Mouse (Mus musculus): Measurements from ENCODE around the gene Dnm2. TPM values are rescaled to one million over a fixed set of nuclear protein-coding genes. Genes with fewer than 3 reads are reported as not detected.
"Not testable (repeated sequence)": the region's sequence is repeated elsewhere in the genome, so short reads cannot be mapped to it uniquely, and the experiment has no call there.

The Dnm2 gene
- polyA plus RNA-seq, 1 experiment from 2014 or later: 79.7 TPM

- DNase-seq (ENCODE audit: low spot score): peak; percentile 54
- Histone ChIP-seq H3K27me3 (ENCODE audit: low read depth, poor library complexity, severe bottlenecking) (no peaks in the 10 kb centered on the region), H3K27ac (no peak overlapping the region), H3K4me1 (no peaks in the 10 kb centered on the region), H3K36me3 (peaks cover 89% of the 10 kb centered on the region), H3K9me3 (replicated peaks) (no peaks in the 10 kb centered on the region), H3K4me3 (no peak overlapping the region)
- WGBS: 89% methylated on average over 20 of the region's 20 CpGs
Observed at GRCm38 (mm10) chr9:21469032-21470024, 44.6 kb downstream of the Dnm2 start.

DNA sequence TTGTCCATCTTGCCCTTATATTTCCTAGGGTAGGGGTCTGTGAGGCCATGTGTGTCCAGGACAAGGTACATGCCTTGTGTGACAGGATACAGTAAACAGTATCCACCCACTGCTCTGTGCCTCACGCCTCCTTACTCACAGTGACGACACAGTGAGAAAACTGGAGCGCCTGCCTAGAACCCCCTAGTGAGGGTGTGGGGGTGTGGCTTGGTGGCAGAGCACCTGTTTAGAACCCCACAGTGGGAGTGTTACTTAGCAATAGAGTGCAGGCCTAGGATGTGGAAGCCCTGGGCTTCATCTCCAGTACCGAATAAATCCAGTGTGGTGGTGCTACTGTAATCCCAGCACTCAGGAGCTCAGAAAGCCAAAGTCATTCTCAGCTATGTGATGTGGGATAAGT, 48.2 kb downstream of the Dnm2 start:
- DNase-seq (ENCODE audit: low spot score): no peak
- WGBS: 90% methylated on average over 4 of the region's 4 CpGs
- no peak overlapping the region for H3K4me3 ChIP-seq
- no peaks in the 10 kb centered on the region for H3K4me1 ChIP-seq
- H3K9me3 ChIP-seq (replicated peaks): no peaks in the 10 kb centered on the region
- H3K27ac ChIP-seq: no peak overlapping the region
- H3K36me3 ChIP-seq: peaks cover 96% of the 10 kb centered on the region
- no peaks in the 10 kb centered on the region for H3K27me3 ChIP-seq (ENCODE audit: low read depth, poor library complexity, severe bottlenecking)

DNA sequence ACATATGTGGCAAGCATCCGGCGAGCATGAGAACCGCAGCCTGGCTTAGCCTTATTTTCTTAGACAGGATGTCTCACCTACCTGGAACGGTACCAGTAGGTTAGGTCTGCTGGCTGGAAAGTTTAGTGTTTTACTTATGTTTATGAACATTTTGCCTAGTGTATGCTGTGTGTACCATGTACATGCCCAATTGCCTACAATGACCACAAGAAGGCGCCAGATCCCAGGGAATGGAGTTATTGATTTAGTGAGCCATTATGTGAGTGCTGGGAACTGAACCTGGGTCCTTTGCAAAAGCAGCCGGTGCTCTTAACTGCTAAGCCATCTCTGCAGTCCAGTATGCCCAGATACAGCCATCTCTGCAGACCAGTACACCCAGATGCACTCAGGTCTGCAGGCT, 53.0 kb downstream of the Dnm2 start:
- peaks cover 96% of the 10 kb centered on the region for H3K36me3 ChIP-seq
- WGBS: 98% methylated on average over 6 of the region's 6 CpGs
- no peaks in the 10 kb centered on the region for H3K9me3 ChIP-seq (replicated peaks)
- H3K4me3 ChIP-seq: no peak overlapping the region
- H3K27me3 ChIP-seq (ENCODE audit: low read depth, poor library complexity, severe bottlenecking): no peaks in the 10 kb centered on the region
- no peaks in the 10 kb centered on the region for H3K4me1 ChIP-seq
- H3K27ac ChIP-seq: no peak overlapping the region
- no peak for DNase-seq (ENCODE audit: low spot score)

DNA sequence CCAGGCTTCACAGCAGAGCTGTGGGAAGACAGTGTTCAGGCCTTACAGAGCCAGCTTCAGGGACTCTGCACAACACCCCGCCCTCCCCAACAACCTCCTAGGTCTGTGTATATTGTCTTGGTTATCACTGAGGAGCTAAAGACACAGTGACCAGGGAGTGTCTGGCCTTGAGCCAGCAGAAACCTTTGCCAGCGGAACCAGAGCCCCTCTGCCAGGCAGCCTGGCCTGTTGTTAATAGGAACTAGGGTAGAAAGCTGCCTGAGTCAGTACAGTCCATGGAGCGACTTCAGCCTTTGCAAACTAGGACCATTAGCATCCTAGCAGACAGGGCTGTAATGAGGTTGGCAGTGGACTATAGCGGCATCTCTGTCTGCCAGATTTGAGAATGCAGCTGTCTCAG, 59.4 kb downstream of the Dnm2 start:
- peaks cover 93% of the 10 kb centered on the region for H3K36me3 ChIP-seq
- WGBS: 95% methylated on average over 4 of the region's 4 CpGs

GRCm38 (mm10) chr9:21488246-21488645, 63.5 kb downstream of the Dnm2 start:
- WGBS: 91% methylated on average over 1 of the region's 2 CpGs

More for the DNA sequence above, 59.4 kb downstream of the Dnm2 start:
- Histone ChIP-seq H3K27me3 (ENCODE audit: low read depth, poor library complexity, severe bottlenecking) (no peaks in the 10 kb centered on the region), H3K4me3 (no peak overlapping the region), H3K27ac (no peak overlapping the region), H3K9me3 (replicated peaks) (no peaks in the 10 kb centered on the region), H3K4me1 (no peaks in the 10 kb centered on the region)
- DNase-seq (ENCODE audit: low spot score): no peak

DNA sequence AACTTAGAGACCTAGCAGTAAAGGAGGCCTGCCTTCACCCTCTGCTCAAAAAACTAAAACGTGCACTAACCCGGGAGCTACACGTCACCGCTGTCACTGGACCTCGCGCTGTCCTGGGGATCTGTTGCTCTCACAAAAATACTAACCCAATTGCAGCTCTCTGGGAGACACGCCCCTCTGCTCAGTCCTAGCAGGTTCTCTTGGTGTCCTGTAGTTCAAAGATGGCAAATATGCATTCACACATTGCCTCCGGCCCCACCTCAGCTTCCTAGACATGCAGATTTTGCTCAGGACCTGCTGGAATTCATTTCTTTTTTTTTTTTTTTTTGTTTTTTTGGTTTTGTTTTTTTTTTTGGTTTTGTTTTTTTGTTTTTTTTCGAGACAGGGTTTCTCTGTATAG, 66.0 kb downstream of the Dnm2 start:
- Histone ChIP-seq H3K4me3 (no peak overlapping the region), H3K9me3 (replicated peaks) (no peaks in the 10 kb centered on the region), H3K36me3 (peaks cover 92% of the 10 kb centered on the region), H3K27me3 (ENCODE audit: low read depth, poor library complexity, severe bottlenecking) (no peaks in the 10 kb centered on the region), H3K27ac (no peak overlapping the region), H3K4me1 (peaks cover 22% of the 10 kb centered on the region)
- WGBS: 90% methylated on average over 9 of the region's 9 CpGs
- no peak for DNase-seq (ENCODE audit: low spot score)

More at GRCm38 (mm10) chr9:21488246-21488645, 63.5 kb downstream of the Dnm2 start:
- not testable (repeated sequence) for H3K9me3 ChIP-seq (replicated peaks); H3K4me1 ChIP-seq; H3K27me3 ChIP-seq (ENCODE audit: low read depth, poor library complexity, severe bottlenecking); H3K27ac ChIP-seq; DNase-seq (ENCODE audit: low spot score); H3K4me3 ChIP-seq
- peaks cover 93% of the 10 kb centered on the region for H3K36me3 ChIP-seq

GRCm38 (mm10) chr9:21493907-21494306, 69.2 kb downstream of the Dnm2 start:
- H3K4me3 ChIP-seq: no peak overlapping the region
- H3K4me1 ChIP-seq: peaks cover 50% of the 10 kb centered on the region
- H3K9me3 ChIP-seq (replicated peaks): no peaks in the 10 kb centered on the region
- H3K27me3 ChIP-seq (ENCODE audit: low read depth, poor library complexity, severe bottlenecking): no peaks in the 10 kb centered on the region
- peak overlapping the region; percentile 66 for H3K27ac ChIP-seq
- WGBS: 64% methylated on average over 2 of the region's 2 CpGs
- no peak for DNase-seq (ENCODE audit: low spot score)
- H3K36me3 ChIP-seq: peaks cover 68% of the 10 kb centered on the region

DNA sequence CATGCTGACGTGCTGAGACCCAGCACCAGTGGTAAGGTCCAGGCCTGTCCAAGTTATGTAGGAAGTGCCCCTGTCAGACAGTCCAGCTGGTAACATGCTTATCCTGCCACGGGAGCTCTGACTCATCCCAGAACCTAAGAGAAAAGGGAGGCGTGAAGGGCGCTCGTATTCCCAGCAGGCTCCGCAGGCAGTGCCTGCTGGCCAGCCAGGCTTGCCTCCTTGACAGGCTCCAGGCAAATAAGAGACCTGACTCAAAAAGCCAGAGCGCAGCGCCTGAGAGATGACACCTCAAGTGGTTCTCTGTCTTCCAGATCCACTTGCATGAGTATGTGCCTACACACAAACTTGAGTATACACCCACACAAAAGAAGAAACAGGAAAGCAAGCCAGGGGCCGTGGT, 70.0 kb downstream of the Dnm2 start:
- Histone ChIP-seq H3K4me1 (peaks cover 52% of the 10 kb centered on the region), H3K27ac (peak overlapping the region; percentile 66), H3K27me3 (ENCODE audit: low read depth, poor library complexity, severe bottlenecking) (no peaks in the 10 kb centered on the region), H3K36me3 (peaks cover 68% of the 10 kb centered on the region), H3K4me3 (peak overlapping the region; percentile 49), H3K9me3 (replicated peaks) (no peaks in the 10 kb centered on the region)
- WGBS: 83% methylated on average over 9 of the region's 9 CpGs
- DNase-seq (ENCODE audit: low spot score): no peak

- Histone ChIP-seq H3K4me1 (peaks cover 52% of the 10 kb centered on the region), H3K27me3 (ENCODE audit: low read depth, poor library complexity, severe bottlenecking) (no peaks in the 10 kb centered on the region), H3K4me3 (peak overlapping the region; percentile 49), H3K9me3 (replicated peaks) (no peaks in the 10 kb centered on the region), H3K36me3 (peaks cover 60% of the 10 kb centered on the region), H3K27ac (peak overlapping the region; percentile 92)
- DNase-seq (ENCODE audit: low spot score): peak; percentile 88
- WGBS: 36% methylated on average over 19 of the region's 19 CpGs
Observed at GRCm38 (mm10) chr9:21496308-21497049, 71.8 kb downstream of the Dnm2 start.

GRCm38 (mm10) chr9:21497050-21497542, 72.4 kb downstream of the Dnm2 start:
- H3K36me3 ChIP-seq: peaks cover 57% of the 10 kb centered on the region
- WGBS: 76% methylated on average over 16 of the region's 16 CpGs

GRCm38 (mm10) chr9:21497664-21498063, 73.0 kb downstream of the Dnm2 start:
- DNase-seq (ENCODE audit: low spot score): no peak
- H3K27me3 ChIP-seq (ENCODE audit: low read depth, poor library complexity, severe bottlenecking): no peaks in the 10 kb centered on the region
- WGBS: 95% methylated on average over 2 of the region's 2 CpGs
- no peaks in the 10 kb centered on the region for H3K9me3 ChIP-seq (replicated peaks)
- H3K4me1 ChIP-seq: peaks cover 52% of the 10 kb centered on the region
- peak overlapping the region; percentile 92 for H3K27ac ChIP-seq
- H3K36me3 ChIP-seq: peaks cover 53% of the 10 kb centered on the region
- H3K4me3 ChIP-seq: peak overlapping the region; percentile 49; the same call in 1 of the 2 replicates

More at GRCm38 (mm10) chr9:21497050-21497542, 72.4 kb downstream of the Dnm2 start:
- peak overlapping the region; percentile 92 for H3K27ac ChIP-seq
- H3K27me3 ChIP-seq (ENCODE audit: low read depth, poor library complexity, severe bottlenecking): no peaks in the 10 kb centered on the region
- H3K4me1 ChIP-seq: peaks cover 52% of the 10 kb centered on the region
- peak overlapping the region; percentile 49 for H3K4me3 ChIP-seq
- DNase-seq (ENCODE audit: low spot score): no peak
- no peaks in the 10 kb centered on the region for H3K9me3 ChIP-seq (replicated peaks)

DNA sequence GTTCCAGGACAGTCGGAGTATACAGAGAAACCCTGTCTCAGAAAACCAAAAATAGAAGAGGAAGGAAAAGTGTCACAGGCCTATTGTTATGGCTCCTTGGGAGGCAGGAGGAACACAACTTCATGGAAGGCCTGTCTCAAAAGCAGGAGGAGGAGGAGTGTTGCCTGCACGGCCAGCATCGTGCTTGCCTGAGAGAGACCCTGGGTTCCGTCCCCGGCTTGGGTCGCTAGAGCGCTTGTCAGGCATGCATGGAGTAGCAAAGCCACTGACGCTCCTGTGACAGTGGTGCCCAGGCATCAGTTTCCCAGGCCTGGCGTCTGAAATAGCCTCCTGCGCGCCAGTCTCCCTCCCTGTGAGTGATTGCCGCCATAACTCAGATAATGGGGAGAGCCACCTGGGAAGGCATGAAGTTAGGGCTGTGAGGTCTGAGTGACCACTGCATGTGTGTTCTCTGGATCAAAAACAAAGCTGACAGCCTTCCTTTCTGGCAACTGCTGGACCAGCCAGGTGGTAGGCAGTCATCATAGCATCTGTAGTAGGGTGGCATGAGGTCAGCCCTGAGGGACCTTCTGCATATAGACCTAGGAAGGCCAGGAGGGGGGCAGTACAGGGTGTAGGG, 73.7 kb downstream of the Dnm2 start:
- no peaks in the 10 kb centered on the region for H3K9me3 ChIP-seq (replicated peaks)
- H3K27me3 ChIP-seq (ENCODE audit: low read depth, poor library complexity, severe bottlenecking): no peaks in the 10 kb centered on the region
- peaks cover 52% of the 10 kb centered on the region for H3K4me1 ChIP-seq
- H3K36me3 ChIP-seq: peaks cover 53% of the 10 kb centered on the region
- H3K27ac ChIP-seq: peak overlapping the region; percentile 92
- H3K4me3 ChIP-seq: no peak overlapping the region
- no peak for DNase-seq (ENCODE audit: low spot score)
- WGBS: 91% methylated on average over 12 of the region's 12 CpGs

Measured in limb, embryonic 10.5 days (tissue).